Mouse (Mus musculus): Measurements from ENCODE around the gene Gm20388.

Gene Gm20388

DNA sequence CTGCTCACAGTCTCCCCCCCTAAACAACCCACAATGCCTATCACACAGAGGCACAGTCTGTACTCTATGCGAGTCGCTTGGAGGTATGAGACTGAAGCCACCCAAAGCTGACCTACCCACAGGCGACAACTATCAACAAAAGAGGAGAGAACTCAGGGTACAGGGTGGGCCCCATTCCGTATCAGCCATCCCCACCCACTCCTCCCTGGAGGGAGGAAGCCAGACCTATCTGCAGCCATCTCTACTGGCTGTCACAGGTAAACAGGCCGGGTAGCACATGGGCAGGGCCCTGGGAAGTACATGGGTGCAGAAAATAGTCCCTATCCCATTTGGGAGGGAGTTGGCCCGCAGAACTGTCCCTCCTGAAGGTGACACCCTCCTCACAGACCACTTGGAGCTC lies 2614.4 kb downstream of the Gm20388 start:
- DNase-seq, result no peak

DNA sequence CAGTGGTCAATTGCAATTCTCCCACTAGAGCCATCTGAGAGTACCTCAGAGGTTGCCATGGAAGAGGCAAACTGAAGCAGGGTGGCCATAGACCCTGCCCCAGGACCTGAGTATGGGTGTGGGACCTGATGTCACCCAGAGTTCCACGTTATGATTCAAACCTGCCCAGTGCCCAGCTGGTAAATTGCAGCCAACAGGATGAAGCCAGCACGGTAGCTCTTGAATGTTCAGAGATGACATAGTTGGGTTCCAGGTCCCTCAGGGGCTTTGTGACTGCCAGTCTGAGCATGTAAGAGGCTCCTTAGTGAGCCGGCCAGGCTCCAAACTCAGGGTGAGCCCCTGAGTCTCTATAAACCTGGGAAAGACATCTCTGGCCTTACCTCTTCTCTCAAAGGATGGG lies 2615.4 kb downstream of the Gm20388 start:
- no peak for DNase-seq

DNA sequence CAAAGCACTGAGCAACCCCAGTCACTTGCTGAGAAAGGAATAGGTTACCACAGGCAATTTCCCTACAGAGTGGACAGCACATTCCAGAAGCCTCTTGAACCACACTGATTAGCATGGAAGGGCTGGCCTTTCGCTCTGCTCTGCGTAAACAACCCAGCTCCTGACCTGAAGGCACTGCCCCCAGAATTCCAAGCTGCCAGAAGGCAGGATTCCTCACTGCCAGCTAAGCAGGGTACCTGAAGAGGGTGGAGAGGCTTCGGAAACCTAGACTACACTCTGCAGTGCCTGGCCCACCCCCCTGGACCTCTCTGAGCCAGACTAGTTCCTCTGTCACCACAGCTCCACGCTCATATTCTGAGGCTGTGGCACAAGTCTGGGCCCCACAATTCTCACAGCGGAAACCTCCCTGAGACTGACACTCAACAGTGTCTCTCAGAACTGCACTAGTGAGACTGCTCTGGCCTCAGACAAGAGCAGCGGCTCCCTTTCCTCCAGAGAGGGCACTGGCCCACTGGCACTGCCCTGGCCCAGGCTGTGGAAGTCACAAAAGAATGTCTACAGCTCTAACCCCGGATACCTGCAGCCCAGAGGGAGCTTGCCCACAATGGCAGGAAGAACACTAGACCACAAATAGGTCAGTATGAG lies 2616.0 kb downstream of the Gm20388 start:
- DNase-seq, result no peak

DNA sequence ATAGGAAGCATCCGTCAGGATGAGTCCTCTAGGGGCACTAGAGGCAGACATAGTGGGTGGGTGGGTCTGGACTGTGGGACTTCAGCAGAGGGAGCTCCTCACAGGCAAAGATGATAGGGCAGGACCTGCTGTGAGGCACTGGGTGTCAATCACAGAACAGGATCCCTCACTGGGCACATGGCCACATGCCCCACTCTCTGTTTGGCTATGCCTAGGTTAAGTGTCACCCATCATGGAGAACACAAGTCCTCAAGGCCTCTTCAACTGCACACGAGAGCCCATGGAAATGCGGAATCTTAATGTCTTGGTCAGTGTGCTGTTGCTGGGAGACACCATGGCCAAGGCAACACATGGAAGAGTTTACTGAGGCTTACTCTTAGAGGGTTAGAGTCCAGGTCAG lies 2617.3 kb downstream of the Gm20388 start:
- no peak for DNase-seq

DNA sequence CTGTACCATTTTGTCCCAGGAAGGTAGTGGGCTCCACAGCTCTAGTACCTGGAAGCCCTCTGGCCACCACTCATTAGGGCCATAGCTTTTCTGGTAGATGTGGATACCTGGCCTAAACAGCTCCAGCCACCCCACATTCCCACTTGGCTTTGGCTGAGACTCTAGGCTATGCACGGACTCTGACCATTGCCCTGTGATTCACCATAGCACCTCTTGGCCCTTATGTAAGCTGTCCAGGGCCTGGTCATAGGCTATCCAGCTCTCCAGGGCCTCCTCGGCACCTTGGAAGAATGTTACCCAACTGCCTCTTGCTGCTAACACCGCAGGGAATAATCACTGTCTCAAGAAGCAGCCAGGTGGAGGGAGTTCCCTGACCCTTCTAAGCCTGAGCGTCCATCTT lies 2618.5 kb downstream of the Gm20388 start:
- DNase-seq, result no peak

DNA sequence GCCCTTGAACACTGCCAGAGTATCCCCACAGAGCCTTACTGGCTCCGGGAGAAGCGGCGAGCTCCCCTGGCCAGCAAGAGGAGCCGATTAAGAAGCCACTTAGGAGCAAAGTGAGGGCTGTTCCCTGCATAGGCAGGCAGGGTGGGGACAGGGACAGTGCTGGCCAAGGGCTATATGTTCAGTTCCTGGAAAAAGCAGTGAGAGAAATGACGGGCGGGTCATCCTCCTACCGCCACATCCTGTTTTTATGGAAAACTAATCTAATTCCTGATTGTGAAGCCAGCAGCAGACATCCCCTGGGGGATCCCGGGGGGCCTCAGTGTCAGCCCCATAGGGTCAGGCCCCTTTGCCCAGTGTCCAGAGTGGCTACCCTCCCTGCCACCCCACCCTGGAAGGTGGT lies 2620.7 kb downstream of the Gm20388 start:
- no peak for DNase-seq

DNA sequence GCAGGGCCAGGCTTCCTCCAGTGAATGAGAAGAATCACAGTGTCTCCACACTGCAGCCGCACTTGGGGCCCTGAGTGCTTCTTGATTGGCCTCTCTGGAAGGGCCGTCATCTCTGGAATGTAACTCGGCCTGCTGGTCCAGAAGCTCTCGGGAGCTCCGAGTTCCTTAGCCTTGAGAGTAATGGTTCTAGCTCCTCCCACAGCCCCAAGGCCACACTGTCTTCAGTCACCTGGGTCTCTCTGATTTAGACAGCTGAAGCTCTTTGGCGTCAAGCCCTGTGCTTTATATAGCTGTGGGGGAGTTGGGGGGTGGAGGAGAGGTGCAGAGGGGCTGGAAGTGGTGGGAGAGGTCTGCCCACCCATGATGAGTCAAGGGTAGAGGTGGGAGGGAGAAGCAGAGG lies 2626.4 kb downstream of the Gm20388 start:
- peak; percentile 45 for DNase-seq

DNA sequence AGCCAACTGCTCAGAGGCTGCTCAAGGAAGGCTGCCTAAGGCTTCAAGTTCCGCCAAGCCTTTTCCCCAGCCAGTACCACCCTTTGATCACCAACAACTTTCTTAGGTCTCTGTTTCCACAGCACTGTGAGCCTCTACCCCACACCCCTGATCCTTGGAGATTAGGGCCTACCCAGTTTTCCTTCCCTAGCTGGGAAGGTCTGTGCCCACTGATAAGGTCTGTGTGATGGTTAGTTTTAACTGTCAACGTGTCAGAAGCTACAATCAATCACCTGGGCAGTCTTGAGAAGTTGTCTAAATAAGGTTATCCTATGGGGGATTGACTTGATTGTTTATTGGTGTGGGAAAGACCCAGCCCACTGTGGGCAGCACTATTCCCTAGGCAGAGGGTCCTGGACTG lies 2627.2 kb downstream of the Gm20388 start:
- no peak for DNase-seq

DNA sequence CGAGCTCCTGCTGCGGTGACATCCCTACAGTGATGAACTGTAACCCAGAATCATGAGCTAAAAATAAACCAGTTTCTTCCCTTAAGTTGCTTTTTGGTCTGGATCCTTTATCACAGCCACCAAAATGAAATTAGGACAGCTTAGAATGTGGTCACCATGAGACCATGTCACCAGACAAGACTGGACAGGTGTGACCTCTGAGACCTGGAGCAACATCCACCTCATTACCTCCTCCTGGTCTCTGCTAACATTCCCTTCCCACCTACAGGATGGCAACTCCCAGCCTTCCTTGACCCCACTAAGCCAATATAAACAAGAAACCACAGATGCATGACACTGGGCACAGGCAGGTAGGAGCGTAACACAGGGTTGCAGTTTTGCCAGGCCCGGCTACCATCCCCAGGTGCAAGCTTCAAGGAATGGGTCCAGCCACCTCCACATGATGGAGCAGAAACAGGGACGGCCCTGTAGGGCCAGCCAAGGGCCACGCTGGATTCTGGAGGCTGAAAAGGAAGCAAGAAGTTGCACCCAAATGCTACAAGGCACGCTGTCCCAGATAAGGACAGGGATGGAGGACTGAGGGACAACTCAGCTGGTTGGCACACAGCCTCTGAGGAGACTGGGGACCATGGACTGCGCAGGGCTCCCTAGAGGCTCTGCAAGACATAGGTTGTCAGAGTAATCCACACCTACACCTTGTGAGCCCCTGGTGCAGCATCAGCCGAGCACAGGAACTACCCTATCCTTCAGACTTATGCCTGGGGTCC lies 2627.9 kb downstream of the Gm20388 start:
- no peak for DNase-seq

DNA sequence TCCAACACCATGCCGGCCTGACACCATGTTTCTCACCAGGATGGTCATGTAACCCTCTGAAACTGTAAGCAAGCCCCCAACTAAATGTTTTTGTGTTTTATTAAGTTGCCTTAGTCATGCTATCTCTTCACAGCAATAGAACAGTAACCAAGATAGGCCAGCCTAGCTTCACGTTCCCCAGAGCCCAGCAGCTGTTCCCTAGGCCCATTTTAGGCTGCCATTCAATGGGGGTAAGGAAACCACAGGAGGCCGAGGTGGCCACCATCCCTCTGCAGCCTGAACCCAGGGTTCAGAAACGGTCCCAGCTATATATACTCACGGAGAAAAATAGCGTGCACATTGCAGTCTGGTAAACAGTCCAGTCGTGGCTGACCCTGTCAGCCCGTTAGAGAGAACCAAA lies 2633.5 kb downstream of the Gm20388 start:
- no peak for DNase-seq

DNA sequence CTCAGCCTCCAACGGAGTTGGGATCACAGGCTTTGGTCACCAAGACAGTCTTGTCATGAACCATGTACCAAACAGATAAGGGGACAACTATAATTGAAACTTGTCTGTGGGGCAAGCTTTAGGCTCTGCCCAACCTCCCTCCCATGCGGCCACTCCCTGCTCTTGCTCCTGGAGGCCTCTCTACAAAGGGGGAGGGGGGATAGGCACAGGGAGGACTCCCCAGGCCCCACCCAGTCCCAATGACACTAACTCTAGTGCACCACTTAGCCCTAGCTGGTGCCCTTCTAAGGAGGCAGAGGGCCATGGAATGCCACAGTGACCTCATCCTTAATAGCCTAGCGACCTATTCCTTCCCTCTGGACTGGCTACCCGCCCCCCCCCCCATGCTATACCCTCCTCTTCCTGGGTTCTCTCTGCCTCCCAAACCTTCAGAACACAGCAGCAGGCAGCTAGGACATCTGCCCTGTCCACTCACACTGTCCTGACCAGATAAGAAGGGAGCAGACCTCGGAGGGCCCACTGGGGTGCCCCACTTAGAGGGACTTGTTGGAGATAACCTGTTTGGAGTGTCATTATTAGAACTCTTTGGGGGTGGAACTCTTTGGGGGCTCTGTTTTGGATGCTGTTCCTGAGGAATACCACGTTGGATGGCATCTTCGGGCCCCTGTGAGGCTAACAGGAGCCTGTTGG lies 2635.6 kb downstream of the Gm20388 start:
- no peak for DNase-seq

DNA sequence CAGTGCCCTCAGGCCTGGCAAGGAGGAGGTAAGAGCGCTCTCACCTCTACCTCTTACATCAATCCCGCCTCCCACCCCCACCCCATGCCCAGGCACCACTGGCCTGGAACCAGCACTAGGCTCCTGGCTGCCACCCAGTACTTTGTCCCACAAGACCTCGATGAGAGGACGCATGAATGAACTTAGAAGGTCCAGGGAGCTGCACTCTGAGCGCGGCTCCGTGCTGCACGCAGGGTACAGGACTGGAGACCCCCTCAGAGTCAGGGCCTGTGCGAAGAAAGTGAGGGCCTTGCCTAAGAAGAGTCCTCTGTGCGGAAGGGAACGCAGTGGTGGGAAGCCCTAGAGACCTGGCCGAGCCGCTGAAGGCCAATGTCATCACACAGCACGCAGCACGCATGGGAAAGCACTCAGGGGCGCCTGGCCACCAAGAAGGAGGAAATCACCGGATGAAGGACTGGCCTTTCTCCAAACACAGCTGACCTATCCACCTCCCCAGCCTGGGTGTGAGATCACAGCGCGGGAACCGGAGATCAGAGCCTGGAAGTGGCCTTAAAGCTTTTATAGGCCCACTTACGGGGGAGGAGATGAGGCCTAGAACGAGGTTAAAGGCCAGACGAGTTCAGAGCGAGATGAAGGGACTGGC lies 2636.3 kb downstream of the Gm20388 start:
- peak; percentile 36 for DNase-seq

DNA sequence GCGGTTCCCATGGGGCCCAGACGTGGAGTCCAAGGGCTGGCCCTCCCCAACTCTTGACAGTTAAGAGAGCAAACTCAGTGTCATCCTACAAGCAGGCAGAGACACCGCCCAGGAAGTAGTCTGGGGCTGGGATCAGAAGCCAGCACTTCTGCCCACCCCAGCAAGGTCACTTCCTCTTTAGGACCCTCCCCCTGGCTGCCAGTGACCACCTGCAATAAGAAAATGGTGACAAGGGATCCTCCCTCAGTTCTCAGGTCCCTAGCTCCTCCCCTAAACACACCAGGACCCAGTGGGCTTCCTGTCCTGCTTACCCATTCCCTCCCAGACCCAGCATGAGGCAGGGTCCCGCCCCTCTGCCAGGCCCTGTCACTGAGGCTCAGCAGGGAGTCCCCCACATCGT lies 2637.2 kb downstream of the Gm20388 start:
- DNase-seq, result peak; percentile 34

DNA sequence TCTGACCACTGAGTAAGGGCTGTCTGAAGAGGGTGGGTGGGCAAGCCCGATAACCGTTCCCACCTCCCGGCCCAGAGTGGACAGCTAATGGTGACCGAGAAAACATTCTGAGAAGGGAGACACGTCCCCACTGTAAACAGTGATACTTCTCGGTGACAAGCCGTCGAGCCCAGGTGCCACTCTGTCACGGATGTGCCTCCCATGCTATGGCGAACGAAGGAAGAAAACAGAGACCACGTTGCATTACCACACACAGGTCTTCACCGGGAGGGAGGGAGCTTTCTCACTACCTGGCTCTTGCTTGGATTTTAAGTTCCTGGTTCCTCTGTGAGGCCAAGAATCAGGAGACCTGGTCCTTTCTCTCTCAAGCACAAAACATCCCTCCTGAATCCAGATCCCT lies 2637.7 kb downstream of the Gm20388 start:
- no peak for DNase-seq

DNA sequence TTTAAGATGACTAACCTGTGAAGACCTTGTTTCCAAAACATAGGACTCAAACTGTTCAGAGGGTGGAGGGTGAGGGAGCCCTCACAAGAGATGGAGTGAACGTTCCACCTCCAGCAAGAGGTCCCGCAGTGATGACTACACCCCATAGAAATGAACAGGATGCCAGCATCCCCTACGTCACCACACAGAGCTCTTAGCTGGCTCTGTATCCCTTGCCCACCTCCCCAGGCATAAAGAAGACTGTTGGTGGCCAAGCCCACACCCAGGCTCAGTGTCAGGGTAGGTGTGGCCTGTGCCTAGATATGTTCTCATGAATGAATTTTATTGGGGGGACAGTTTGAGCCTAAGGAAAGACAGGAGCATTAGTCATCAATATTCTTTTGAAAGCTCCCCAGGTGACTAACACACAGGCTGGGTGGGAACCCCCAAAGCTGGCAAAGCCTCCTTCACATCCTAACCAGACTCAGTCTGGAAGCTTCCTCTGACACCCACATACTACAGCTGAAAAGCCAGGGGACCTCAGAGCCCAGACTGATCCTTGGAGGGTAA lies 2638.3 kb downstream of the Gm20388 start:
- no peak for DNase-seq

DNA sequence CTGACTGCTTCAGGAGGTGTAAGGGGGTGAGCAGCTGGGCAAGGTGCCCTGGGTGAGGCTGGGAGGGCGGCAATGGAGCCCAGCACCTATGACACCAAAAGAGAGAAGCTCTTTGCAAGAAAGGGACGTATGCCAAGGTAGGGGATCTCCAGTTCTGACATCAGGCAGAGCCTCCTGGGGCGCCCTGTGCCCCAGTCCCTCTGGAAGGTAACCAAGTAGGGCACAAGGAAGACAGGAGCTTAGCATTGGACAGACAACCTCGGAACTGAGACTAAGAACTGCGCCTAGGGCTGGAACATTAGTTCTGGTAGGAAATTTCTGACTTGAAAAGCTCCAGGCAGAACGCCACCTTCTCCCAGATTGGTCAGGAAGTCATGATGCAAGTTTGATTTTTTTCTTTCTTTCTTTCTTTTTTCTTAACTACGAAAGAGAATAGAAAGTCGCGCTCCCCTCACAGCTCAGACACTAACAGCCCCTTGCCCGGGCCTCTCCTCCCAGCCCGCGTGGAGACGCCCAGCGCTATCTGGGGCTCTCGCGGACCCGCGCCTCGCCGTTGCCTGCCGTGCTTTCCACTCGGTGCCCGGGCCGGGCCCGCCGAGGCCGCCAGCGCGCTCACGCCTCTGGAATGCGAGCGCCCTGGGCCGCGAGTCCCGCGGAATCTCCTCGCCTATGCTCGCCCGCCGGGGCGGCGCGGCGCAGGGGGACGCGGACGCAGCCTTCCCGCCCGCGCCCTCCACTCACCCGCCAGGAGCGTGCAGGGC lies 2639.8 kb downstream of the Gm20388 start:
- DNase-seq, result peak; percentile 81

DNA sequence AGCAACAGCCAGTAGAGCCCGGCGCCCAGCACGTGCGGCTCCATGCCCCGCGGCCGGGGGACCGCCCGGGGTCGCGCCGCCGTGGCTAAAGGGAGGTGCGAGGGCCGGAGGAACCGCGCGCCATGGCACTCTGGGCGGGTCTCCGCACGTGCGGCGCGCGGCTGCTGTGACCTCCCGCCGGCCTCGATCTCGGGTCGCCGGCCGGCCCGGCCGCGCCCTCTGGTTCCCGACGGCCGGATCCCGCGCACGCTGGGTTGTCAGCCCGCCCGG lies 2640.3 kb downstream of the Gm20388 start:
- DNase-seq, result peak; percentile 79

DNA sequence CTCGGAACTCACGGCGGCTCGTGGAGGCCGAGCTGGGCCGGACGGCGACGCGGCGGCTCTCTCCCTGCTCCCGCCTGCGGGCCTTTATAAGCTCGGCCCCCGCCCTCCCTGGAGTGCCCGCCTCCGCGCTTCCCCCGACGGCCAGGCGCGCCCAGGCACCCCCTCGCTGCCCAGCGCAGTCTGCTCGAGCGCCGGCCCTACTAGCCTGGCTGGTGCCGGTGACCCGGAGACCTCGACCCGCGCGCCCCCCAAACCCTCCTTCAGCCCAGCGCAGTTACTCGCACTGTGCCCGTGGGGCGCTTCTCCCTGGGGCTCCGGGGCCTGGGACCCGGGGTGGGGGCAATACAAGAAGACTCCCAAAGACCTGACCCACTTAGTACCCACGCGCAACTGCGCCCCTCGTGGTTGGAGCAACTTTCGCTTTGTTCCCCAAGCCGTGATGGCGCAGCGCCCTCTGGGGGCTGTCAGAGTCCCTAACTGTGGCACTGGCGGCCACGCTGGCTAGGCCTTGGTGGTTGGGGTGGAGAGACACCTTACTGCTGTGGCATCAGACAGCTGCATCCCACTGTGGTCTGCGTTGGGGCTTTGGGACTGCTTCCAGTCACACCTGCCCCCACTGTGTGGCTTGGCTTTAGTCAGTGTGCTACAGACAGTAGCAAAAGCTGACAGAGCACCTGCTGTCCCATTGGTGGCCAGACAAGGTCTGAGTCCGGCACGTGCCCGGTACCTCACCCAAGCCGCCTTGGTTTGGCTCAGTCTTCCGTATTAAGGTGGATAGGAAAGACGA lies 2640.8 kb downstream of the Gm20388 start, which contains the start of gene Piezo1:
Gene Piezo1 (minus strand): TSS at position 65 of the 787 bp plus-strand sequence.
- DNase-seq, result peak; percentile 91

DNA sequence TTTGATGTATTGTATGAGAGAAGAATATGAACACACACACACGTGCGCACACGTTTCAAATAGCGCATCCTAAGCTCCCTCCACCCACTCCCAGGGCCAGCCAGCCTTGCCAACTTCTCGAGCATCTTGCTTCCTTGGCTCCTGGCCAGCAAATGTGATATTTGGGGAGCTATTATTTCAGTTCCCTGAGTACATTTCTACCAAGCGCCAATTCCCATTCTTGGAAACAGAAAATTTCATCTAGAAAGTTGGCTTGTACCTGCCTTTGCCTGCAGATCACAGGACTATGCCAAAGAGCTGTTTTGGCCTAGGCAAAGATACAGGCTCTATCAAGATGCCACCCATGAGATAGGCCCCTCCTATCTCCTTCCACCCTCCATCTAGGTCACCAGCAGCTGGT lies 2644.1 kb downstream of the Gm20388 start:
- no peak for DNase-seq

DNA sequence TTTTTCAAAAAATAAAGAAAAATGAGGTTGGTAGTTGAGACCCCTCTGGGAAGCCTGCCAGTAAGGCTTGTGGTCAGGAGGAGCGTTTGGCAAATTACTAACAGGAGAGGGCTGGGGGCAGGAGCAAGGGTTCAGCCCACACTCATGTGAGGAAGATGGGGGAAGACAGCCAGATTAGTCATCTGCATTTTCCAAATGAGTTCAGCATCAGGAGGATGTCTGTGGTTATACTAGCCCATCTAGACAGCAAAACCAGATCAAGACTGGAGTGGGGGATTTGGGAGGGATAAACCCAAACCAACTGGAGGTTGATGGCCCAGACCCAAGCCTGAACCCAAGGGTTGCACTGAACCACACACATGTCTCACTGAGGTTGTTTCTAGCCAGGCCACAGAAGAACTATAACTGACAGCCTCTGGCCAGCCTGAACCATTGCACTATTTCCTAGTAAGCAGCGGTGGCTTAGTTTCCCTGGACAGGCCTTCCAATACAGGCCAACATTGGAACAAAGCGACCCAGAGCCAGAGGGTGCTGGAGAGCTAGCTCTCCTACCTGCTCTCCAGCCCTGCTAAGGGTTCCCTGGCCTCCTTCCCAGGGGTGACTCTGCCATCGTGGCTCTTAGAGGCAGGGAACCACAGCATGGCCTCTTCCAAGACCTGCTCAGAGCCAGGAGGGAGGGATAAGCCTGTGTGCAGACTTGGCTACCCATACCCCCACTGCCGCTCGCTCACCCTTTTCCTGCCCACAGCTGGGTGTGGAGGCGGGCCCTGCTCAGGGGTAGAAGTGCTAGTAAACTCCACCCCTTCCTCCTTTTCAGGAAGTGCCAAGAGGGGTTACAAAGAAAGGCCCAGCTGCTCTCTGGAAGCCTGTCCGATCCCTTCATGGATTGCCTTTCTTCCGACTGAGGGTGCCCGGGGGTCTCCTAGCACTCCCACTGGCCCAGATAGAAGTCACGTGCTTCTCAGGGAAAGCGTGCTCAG lies 2645.7 kb downstream of the Gm20388 start:
- DNase-seq, result no peak
